Mouse (Mus musculus) kidney, adult 8-10 months (tissue): Measurements from ENCODE around the gene Fmod.

Source experiments
- DNase-seq, 2 experiments: peaks; one replicate each; pipeline ENCODE4 v3.0.0; 2022

Fmod gene

DNA sequence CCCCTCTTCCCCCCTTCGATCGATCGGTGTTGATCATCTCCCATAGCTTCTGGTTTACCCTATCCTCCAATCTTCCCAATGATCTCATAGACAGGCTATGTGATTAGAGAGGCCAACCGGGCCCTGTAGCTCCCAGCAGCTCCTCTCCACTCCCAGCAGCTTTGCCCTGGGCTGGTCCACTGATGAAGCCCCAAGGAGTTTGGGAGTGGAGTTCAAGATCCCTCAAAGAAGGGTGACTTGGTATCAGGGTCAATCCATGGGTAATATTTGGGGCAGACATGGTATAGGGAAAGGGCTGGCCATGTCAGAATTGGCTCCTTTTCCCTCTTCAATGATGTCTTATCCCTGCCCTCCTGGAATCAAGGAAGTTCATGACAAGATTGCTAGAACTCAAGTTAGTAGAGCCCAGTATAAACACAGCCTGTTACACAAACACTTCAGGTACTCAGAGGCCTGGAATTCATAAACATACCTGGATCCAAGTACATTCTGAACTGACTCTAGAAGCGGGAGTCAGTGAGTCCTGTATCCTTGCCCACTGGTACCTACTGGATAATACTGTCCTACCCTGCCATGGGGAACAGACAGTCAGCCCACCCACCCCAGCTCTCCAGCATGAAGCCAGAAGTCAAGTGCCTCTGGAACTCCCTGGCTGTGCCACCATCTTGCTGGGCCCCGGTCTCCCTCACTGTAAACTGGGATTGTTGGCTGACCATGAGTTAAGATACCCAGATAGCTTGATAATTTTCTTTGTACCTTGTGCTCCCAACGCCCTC, 60.2 kb downstream of the Fmod start:
- DNase-seq, result no peak
